Mouse (Mus musculus): Measurements from ENCODE around the gene Tbc1d10a.

The Tbc1d10a gene

DNA sequence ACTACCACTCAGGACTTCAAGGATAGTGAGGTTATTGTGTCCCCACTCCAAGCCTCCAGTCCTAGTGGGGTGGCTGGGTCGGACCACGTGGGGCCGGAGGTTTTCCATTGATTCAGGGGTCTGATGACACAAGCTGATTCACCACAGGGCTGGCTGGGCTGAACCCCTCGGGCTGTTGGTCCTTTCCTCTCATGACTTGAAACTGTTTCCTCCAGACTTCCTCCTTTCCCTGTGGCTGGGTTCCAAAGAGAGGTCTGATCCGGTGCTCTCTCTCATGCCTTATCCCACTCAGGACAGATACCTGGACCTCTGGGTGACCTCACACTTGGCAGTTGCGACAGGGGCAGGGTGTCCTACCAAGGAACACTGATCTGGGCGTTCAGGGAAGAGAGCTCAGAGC, 53.6 kb downstream of the Tbc1d10a start:
- DNase-seq: no peak

DNA sequence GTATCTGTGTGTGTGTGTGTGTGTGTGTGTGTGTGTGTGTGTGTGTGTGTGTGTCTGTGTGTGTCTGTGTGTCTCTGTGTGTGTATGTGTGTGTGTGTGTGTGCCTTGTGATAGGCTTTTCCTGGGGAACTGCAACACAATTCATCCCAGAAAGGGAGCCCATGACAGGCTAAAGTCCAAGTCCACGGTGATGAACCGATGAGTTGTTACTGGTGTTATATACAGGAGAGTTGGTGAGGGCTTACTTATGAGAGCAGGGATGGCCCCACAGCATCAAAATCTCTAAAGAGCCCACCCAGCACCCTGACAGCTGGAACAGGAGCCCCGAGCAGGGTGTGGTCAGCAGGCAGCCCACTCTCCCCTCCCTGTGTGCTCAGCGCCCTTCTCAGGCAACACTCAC, 54.6 kb downstream of the Tbc1d10a start:
- DNase-seq: no peak

DNA sequence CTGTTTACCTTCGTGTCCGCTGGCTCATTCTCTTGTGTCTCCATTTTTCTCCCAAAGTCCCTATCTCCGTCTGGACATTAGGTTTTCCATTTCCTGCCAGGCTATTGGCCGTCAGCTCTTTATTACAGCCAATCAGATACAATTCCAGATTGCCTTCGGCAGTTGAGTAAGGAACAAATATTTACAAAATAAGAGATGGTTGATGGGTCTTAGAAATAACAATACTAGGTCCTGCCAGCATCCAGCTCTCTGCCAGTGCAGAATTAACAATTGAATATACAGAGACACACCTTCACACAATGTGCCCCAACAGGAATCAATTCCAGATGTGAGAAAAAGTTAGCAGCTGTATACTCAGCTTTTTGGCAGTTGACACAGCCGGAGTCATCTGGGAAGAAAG, 59.5 kb downstream of the Tbc1d10a start:
- no peak for DNase-seq

DNA sequence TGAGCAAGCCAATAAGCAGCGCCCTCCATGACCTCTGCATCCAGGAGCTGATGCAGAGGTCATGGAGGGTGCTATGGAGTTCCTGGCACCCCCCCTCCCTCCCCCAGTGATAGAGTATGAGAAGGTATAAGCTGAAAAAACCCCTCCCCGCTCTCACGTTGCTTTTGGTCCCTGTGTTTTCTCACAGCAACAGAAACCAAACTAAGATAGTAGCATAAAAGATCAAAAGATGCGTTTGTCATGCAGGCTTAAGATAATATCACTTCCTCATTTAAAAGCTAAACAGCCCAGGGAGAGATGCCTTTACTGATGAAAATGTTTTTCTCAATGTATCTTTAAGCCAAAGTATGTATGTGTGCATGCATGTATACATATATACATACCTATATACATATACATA, 60.0 kb downstream of the Tbc1d10a start:
- DNase-seq: no peak

DNA sequence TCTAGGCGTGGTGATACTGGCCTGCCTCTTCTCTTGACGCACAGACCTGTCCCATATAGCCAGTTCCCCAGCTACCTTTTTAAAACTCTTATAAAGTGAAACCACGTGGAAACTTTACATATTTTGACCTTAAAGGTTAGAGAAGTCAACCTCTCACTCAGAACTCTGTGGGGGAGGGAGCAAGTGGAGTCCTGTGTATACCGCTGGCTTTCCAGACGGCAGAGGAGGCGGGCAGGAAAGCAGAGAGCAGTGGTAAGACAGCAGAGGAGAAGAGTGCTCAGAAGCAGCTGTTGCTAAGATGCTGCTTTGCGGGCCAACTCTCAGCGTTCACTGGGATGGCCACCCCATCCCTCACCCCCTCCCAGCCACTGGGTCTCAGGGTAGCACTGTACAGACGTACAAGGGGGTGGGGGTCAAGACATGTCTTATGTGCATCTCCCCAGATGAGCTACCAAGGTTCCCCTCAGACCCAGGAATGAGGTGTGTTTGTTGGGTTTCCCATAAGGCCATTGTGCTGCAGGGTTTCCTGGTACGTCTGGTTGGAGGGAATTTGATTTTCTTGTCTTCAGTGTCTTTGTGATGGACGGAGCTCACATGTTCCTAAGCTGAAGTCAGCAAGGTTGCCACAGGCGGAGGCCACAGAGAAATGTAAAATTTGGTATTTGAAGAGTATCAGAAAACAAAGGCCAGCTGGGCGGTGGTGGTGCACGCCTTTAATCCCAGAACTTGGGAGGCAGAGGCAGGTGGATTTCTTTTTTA, 60.8 kb downstream of the Tbc1d10a start:
- DNase-seq: no peak

DNA sequence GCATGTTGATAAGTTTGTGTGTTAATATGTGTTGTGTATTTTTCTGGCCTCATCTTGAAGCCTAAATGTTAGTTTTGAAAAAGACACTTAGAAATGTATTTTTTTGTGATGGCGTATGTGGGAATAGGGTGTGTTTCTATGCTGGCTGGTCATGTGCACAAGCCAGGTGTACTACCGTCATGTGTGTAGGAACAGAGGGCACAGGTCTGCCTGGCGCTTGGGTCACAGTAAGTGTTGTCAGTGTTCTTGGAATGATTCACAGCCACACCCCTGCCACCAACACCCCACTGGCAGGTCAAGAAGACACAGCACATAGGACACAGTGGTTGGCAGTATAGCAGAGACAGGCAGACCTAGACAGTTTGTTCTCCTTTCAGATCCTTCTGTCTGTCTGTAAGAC, 62.6 kb downstream of the Tbc1d10a start:
- DNase-seq: no peak

DNA sequence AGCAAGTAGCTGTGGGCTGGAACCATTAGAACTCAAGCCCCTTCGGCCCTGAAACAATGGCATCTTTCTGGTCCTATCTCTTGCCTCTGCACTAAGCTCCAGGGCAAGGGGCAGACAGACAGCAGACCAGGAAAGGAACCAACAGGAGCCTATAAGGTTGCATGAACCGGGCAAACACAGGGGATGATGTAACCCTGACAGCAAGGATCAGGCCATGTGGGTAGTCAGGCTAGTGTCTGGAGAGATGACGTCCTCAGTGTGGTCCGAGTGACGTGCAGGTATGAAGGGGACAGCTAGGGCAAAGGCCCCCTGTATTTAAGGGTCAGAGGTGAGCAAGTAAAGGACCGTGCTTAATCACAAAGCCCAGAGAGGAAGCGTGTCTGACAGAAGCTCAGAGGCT, 63.7 kb downstream of the Tbc1d10a start:
- DNase-seq: peak in 1 of 2 experiments; percentile 1

DNA sequence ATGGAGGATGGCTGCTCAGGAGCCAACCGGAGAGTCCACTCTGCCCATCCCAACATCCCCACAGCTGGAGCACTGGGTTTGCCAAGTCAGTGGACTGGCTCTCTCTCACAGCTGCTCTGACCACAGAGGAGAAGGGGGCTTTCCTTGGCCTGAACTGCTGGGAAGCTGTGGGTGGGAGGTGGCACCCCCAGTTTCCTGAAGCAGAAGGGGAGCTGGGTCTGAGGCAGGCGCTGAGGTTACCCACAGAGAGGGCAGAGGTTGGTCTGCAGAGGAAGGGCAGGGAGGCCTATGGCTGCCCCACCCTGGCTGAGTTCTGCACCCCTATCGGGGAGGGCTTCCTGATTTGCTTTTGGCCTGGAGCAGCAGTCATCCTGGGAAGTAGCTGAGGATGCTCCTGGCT, 64.8 kb downstream of the Tbc1d10a start:
- no peak for DNase-seq

DNA sequence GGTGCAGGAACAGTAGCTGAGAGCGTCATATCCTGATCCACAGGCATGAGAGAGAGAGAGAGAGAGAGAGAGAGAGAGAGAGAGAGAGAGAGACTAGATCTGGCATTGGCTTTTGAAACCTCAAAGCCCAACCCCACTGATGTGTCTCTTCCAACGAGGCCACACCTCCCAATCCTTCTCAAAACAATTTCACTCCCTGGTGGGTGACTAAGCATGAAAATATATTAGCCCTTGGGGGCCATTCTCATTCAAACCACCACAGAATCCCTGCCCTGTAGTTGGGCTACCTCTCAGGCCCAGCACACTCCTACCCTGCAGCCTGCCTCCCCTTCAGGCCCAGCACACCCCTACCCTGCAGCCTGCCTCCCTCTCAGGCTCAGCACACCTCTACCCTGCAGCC, 66.3 kb downstream of the Tbc1d10a start:
- no peak for DNase-seq

DNA sequence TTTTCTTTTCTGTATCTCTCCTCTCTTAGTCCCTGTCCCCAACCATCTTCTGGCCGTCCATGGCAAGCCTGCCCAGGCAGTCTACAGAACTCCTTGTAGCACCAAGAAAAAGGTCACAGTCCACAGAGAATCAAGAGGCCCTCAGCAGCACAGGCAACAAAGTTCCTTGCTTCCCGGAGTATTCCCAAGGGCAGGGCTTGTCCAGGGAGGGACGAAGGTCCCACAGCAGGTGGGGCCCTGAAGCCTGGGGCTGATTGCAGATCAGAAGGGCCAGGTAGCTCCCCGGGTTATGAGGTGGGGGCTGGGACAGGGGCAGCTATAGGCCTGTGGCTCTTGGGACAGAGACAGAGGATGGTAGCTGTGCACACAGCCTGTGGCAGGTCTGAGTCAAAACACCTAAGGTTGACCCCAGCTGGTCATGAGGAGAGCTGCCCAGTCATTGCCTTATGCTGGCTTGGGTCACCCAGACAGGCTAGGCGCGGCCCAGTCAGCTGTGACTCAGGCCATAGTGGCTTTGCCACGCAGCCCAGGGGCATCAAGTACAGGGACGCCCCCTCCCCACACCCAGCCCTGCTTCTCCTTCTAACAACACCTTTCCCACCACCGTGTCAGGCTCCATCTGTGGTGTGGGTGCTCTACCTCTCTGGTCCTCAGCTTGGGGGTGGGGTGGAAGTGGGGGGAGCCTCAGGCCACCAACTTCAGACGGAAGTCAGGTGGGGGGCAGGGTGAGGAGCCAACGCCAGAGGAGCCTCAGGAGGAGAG, 70.4 kb downstream of the Tbc1d10a start, which contains the start of gene Lif:
Gene Lif, plus strand, starts transcription at position 712 of the 762 bp plus-strand sequence.
- no peak for DNase-seq

DNA sequence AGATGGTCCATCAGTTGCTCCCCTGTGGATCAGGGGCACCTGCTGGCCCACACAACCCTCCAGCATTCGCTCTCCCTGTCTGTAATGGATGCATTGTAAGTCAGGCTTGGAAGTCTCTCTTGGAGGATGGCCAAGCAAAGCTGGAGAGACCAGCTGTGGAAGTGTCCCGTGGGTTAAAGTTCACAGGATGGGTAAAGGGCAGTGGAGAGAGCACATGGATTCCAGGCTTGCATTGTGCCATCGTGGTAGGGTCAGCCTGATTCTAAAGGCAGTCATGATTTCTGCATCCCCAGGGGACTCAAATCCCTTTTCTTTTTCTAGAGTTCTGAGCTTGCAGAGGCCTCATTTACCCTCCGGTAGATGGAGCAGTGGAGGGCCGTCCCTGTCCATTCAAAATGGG, 71.2 kb downstream of the Tbc1d10a start:
- DNase-seq: no peak

DNA sequence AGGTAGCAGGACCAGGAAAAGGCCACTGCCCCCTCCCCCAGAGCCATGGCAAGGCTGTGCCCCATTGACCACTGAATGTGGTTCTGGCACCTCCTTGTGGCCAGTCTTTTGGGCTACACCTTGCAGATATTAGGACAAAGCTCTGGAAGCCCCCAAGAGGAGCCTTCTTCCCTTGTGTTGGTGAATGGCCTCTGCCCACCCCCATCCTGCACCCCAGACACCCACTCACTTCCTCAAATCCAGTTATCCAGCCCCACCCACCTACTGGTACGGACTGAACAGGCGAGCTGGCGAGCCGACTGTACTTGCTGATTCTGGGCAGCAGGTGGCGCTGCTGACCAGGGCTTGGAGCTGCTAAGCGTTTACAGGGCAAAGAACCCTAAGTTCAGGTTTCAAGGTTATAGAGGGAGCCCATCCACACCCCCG, 72.1 kb downstream of the Tbc1d10a start:
- DNase-seq: peak; percentile 74 to 84

DNA sequence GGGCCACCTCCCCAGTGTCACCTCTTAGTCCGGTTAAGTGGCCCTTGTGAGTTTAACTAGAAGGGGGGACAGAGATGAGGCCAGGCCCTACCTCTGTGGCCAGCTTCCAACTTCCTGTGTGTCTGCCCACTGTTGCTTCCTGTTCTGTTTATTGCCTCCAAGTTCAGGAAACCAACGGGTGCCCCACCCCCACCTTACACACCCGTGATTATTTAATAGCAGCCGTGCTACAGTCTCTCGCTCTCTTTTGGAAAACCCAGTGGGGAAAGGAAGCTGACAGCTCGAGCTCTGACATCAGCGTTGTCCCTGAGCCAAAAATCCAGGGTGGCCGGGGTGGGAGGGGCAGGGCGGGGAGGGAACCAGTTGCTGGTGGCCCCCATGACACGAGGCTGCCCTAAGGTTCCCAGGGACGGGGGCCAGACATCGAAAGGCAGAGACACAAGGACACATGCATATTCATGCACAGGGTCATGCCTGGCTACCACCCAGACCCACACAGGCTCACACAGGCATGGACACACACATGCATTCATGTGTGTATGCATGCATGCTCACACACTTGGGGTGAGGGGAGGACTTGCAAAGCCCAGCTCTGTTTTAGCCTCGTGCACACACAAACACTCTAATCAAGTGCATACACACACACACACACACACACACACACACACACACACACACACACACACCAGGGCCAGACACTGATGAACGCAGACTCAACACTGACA, 74.0 kb downstream of the Tbc1d10a start:
- DNase-seq: no peak

DNA sequence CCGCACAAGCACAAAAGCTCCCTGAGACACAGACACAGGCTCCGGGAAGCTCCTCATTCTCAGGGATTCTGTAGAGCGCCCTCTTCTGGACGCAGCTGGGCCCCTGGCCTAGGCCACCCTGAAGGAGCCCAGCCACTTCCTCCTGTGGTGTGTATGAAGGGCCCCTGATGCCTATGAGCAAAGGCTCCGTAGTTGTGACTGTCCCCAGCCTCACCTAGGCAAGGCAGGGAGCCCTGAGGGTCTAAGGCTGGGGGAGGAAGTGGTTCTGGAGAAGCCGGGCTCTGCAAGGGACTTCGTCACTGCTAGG, 74.6 kb downstream of the Tbc1d10a start:
- DNase-seq: peak in 1 of 2 experiments; percentile 57

DNA sequence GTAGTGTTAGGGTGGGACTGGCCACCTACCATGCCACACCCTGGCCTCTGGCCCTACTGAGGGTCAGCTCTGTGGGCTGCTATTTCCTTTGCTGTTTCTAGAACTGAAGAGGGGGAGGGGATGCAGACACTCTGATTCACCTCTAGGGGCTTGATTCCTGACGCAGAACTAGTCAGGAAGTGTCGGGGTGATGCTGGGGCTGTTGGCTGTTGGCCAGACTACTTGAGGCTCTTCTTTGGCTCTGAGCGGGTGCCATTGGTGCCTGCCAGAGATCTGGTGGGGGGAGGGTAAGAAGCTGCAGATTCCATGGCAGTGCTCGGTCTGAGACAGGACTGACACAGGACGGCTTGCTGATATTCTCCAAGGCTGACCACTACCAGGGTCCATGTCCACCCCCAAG, 75.4 kb downstream of the Tbc1d10a start:
- DNase-seq: no peak

DNA sequence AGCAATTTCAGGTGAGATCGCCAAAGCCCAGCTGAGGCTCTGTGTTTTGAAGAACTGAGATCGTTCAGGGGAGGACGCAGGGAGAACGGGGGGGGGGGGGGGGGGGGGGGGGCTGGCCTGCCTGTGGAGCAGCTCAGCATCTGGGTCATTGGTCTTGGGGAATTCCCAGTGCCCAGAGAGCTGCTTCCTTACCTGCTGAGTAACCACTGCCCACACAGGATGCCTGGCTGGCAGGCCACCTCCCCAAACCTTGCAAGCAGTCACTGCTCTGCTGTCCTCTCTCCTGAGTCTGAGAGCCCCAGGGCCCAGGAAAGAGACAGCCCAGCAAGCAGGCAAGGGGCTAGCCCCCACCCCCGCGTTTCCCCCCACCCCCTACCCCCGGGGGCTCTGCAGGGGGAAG, 76.3 kb downstream of the Tbc1d10a start:
- DNase-seq: no peak

DNA sequence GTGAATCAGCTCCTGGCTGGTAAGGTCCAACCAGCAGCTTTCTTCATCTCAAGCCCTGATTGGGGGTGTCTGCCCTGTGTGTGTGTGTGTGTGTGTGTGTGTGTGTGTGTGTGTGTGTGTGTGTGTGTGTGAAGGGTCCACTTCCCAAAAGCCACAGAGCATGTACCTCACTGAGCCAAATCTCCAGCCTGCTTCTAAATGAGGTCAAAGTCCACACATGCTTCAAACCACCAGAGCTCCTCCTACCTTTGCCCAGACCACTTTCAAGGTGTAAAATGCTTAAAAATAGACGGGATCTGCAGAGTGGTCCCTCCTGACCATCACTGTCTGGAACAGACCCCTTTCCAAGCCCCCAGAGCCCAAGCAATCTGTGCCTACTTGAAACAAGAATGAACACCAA, 76.7 kb downstream of the Tbc1d10a start:
- no peak for DNase-seq

DNA sequence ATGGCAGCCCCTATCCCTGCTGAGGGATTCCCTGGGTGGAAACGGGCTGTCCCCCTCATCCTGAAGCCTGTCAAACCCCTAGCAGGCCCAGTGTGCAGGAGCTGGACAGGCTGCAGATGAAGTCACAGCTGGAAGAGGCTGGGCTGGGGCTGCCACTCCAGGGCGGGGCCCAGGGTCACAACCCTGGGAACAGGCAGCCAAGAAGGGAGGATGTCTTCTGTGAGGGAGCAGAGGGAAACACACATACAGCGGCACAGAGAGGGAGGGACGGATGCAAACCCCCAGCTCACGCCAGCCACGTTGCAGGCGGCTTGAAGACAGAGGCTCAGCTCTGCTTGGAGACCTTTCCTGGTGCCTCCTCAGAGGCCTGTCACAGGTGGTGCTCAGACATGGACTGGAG, 77.5 kb downstream of the Tbc1d10a start:
- no peak for DNase-seq

All from spleen, adult 18-20 months (tissue).